Mouse (Mus musculus) cerebellum, adult (tissue): ENCODE measurements around the gene Plekhn1.

Source experiments
- ATAC-seq: cut with Nextera tagmentation; 2 replicates; pipeline ENCODE4 v1.9.2; 2017; ENCODE audit warnings: mild to moderate bottlenecking, moderate library complexity, mixed read lengths; ENCODE audit not compliant: insufficient number of reproducible peaks, low FRiP score, low TSS enrichment

The Plekhn1 gene

GRCm38 (mm10) chr4:156216196-156216595 is 18.5 kb downstream of the Plekhn1 start:
- ATAC-seq: no peak

GRCm38 (mm10) chr4:156215649-156216048 is 19.0 kb downstream of the Plekhn1 start, which contains the start of gene Perm1:
TSS of gene Perm1 (plus strand) at chr4:156215868.
- no peak for ATAC-seq

- ATAC-seq: no peak
Measured at GRCm38 (mm10) chr4:156213134-156213533, 21.5 kb downstream of the Plekhn1 start.

- ATAC-seq: no peak
Measured at GRCm38 (mm10) chr4:156209963-156210635, 24.6 kb downstream of the Plekhn1 start.

GRCm38 (mm10) chr4:156208872-156209271 is 25.8 kb downstream of the Plekhn1 start:
- no peak for ATAC-seq

- ATAC-seq: 0 out of 2 replicates have a peak, but pooled peaks have one; percentile 17
Measured at GRCm38 (mm10) chr4:156203413-156204131, 31.1 kb downstream of the Plekhn1 start.

GRCm38 (mm10) chr4:156203001-156203412 is 31.6 kb downstream of the Plekhn1 start, which contains the start of gene AW011738:
TSS of gene AW011738 (plus strand) at chr4:156203304.
- ATAC-seq: peak; percentile 91

GRCm38 (mm10) chr4:156202462-156202893 is 32.2 kb downstream of the Plekhn1 start:
- no peak for ATAC-seq

- ATAC-seq: no peak
Measured at GRCm38 (mm10) chr4:156200623-156201475, 33.8 kb downstream of the Plekhn1 start, which contains the start of gene Isg15. TSS of gene Isg15 (minus strand) at chr4:156200818.

GRCm38 (mm10) chr4:156197829-156198205 is 36.8 kb downstream of the Plekhn1 start:
- ATAC-seq: peak; percentile 71

- ATAC-seq: 0 out of 2 replicates have a peak, but pooled peaks have one; percentile 46
Measured at GRCm38 (mm10) chr4:156197131-156197828, 37.4 kb downstream of the Plekhn1 start, which contains the start of gene Agrn. TSS of gene Agrn (minus strand) at chr4:156197488.

GRCm38 (mm10) chr4:156195927-156196870 is 38.5 kb downstream of the Plekhn1 start:
- no peak for ATAC-seq

- ATAC-seq: no peak
Measured at GRCm38 (mm10) chr4:156194346-156194745, 40.3 kb downstream of the Plekhn1 start.

- no peak for ATAC-seq
Measured at GRCm38 (mm10) chr4:156193906-156194305, 40.8 kb downstream of the Plekhn1 start.

GRCm38 (mm10) chr4:156193200-156193590 is 41.5 kb downstream of the Plekhn1 start:
- no peak for ATAC-seq

- no peak for ATAC-seq
Measured at GRCm38 (mm10) chr4:156192421-156193199, 42.0 kb downstream of the Plekhn1 start.

GRCm38 (mm10) chr4:156188811-156189323 is 45.8 kb downstream of the Plekhn1 start:
- ATAC-seq: no peak
